Mouse (Mus musculus): ENCODE results near the gene Hacd1. TPM values are rescaled to one million over a fixed set of nuclear protein-coding genes. Genes with fewer than 3 reads are reported as not detected.
A peak's percentile ranks its signal among the peaks of the same experiment; 100 is the strongest.

The Hacd1 gene
- total RNA-seq (2017): 0.53 to 3.6 TPM in 2 of 3 replicates, not detected in the other

DNA sequence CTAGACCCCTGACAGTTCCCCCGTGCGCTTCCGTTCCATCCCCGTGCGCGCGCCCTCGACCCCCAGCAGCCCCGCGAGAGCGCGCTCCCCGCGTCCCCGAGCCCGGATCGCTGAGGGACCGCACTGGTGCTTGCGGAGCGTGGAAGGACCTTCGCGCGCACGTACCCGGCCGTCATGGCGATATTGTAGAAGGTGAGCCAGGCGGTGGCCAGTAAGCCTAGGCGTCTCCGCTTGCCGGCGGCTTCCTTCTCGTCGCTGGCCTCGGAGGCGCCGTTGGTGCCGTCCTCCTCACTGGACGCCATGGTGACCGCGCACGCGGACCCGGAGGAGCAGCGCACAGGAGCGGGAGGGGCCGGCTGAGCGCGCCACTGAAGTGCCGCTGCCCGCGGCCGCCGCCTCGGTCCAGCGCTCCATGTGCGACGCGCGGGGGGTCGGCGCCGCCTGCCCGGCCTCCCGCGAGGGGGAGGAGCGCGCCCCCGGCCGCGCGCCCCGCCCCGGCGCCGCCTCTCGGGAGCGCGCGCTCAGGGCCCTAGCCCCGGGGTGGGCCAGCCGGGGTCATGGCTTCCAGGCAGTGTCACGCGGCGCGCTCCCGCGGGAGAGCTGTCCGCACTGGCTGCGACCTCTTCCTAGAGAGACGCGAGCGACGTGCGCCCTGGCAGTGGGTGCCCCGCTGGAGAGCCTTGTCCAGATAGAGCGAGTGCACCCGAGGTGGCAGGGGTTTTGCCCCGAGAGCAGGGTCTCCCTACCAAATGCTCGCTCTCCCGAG lies at the start of gene Hacd1:
Gene Hacd1 (minus strand): TSS at position 570 of the 766 bp plus-strand sequence.
- ATAC-seq (replicated peaks; ENCODE audit: insufficient number of reproducible peaks, low FRiP score, low TSS enrichment, poor library complexity, severe bottlenecking): peak; percentile 17; the same call in 1 of the 2 replicates

DNA sequence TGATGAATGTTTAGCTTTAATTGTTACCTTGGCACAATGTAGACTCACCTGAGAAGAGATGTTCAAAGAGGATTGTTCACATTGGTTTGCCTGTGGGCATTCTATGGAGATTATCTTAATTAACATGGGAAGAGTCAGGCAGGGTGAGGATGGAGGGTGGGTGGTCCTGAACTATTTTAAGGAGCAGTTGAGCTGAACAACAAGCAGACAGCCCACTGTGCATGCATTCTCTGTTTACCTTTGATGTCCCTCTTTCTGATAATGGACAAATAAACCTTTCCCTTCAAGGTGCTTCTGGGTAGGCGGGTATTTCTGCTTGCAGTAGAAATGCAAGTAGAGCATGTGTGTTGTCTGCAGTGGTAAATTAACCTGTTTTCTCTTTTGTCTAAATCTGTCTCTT lies 48.0 kb upstream of the Hacd1 start:
- ATAC-seq (replicated peaks; ENCODE audit: insufficient number of reproducible peaks, low FRiP score, low TSS enrichment, poor library complexity, severe bottlenecking): no peak

DNA sequence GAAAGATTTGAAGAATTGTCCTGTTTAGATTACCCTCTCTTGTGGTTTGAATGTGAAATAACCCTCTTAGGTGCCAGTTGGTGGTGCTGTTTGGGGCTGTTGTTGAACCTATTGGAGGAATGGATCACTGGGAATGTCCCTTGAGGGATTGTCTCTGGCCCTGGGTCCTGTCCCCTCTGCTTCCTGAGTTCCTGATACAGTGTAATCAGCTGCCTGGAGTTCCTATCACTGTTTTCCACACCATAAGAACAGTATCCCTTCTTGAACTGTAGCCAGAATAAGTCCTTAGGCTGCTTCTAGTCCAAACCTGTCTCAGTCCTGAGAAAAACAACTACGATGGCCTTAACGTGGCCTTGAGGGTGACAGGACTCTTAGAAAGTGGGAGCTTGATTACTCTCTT lies 46.7 kb upstream of the Hacd1 start:
- ATAC-seq (replicated peaks; ENCODE audit: insufficient number of reproducible peaks, low FRiP score, low TSS enrichment, poor library complexity, severe bottlenecking): no peak

DNA sequence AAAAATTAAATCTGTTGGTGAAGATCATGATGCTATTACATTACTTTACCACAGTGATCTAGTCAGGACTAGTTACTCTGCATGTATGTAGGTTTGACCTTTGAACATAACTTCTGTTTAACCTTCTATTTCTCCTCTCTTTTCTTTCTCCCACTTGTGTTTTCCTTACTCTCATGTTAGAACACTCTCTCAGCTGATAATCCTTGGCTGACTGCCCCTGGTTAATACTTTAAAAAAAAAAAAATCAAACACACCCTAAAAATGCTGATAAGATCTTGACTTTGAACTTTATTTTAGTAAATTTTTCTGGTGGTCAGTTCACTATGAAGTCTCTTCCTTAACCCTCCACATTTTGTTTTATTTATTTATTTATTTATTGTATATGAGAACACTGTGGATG lies 44.6 kb upstream of the Hacd1 start:
- ATAC-seq (replicated peaks; ENCODE audit: insufficient number of reproducible peaks, low FRiP score, low TSS enrichment, poor library complexity, severe bottlenecking): no peak

DNA sequence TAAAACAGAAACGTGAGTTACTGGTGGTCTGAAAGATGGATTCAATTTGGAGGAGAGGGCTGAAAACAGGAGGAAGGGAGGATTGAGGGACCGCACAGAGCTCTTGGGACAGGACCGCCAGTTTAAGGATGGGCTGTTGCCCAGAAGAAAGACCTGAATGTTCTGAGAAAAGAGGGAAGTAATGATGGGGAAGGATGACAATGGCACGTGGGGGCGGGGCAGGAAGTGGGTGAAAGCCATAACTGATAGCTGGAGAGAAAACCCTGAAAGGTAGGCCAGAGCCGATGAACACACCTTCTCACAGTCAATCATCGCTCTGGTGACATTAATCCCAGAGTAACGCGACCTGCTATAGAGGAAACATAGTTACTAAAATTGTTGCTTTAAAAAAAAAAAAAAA lies 22.6 kb upstream of the Hacd1 start:
- 0 out of 2 replicates have a peak, but pooled peaks have one; percentile 10 for ATAC-seq (replicated peaks; ENCODE audit: insufficient number of reproducible peaks, low FRiP score, low TSS enrichment, poor library complexity, severe bottlenecking)

DNA sequence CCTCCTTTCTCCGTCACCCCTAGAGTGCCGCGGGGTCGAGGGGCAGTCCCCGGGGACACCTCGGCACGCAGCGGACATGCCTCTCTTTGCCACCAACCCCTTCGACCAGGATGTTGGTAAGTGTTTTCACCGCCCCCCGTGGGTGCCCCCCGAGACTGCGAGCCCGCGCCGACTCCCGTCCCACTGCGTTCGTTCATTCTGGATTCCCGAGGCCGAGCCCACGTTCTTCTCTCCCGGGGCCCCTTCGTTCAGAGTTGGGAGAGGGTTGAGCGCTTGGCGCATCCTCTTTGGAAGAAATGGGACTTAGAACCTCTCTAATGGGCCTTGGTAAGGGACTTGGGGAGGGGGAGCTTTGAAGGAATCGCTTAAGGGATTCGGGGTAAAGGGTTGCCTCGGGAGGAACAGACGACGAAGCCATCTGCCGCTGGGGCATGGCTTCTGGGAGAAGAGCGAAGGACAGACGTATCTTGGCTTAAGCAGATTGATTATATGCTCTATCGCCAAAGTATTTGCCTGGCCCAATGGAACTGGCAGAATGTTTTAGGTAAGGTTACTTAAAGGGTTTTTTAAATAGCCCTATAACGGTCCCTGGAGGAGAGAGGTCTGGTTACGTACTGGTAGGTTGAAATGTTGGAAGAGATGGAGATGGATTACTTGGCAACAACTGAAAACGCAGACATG lies 18.4 kb upstream of the Hacd1 start:
- ATAC-seq (replicated peaks; ENCODE audit: insufficient number of reproducible peaks, low FRiP score, low TSS enrichment, poor library complexity, severe bottlenecking): no peak

DNA sequence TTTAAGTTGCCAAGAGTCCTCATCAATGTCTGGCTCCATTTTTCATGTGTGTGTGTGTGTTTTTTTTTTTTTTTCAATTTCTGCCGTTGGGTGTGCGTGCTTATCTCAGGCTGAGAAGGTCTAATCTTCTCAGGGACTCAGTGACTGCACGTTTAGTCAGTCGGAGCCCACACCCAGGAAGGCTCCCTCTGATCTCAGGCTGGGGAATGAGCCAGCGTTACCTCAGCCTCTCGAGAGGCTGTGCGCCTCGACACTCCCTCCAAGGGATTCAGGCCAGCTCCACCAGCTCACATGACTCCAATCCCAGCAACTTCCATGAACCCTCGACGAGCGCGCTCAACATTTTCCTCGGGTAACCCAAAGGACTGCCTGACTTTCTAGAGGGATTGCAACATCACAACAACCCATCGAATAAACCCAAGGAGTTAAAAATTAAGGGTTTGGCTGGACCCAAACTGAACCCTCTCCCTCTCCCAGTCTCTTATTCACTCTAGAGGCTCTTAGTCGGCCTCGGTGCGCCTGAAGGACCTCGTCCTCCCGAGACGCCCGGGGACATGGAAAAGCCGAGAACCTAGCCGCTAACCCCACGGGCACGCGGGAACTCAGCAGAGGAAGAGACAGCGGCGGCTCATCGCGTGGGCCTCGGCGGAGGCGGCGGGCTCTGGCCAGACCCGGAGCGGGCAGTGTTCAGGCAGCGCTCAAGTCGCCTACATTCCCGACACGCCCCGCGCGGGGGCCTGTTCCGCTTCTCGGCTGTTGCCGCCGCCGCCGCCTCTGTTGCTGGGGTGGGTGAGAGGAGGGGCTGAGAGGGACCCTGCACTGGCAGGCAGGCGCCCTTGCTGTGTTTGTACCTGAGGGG lies 17.7 kb upstream of the Hacd1 start, which contains the start of gene Stam:
Gene Stam (plus strand): TSS at position 737 of the 859 bp plus-strand sequence.
- ATAC-seq (replicated peaks; ENCODE audit: insufficient number of reproducible peaks, low FRiP score, low TSS enrichment, poor library complexity, severe bottlenecking): peak; percentile 77

DNA sequence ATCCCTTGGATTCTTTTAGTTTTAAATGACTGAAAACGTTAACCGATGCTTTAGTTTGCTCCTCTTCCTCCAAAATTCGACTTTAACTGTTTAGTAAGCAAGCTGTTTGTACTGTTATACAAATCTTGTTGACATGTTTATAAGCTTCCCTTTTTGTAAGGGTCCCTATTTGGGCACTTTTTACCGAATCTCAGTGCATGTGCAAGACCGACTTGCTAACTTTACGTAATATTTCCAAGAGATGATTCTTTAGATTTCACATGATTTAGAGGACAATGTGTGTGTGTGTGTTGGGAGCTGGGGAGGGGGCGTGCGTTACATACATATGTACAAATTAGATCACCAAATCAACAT lies 17.1 kb upstream of the Hacd1 start:
- ATAC-seq (replicated peaks; ENCODE audit: insufficient number of reproducible peaks, low FRiP score, low TSS enrichment, poor library complexity, severe bottlenecking): no peak

DNA sequence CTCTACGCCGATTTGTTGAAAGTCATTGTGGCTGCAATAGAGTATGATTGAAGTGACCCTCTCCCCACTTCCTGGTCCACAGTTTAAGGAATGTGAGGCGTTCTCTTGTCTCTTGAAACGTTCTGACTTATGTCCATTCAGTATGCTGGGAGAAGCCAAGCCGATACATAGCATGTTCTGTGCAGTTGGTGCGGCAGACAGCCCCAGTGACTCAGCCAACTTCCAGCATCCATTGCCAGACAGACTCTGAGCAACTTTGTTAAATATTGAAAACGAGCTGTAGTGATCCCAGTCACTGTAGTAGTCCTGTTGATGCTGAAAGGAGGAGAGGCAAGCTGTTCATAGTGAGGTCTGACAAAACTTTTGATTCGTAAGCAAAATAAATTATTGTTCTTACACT lies 14.5 kb upstream of the Hacd1 start:
- ATAC-seq (replicated peaks; ENCODE audit: insufficient number of reproducible peaks, low FRiP score, low TSS enrichment, poor library complexity, severe bottlenecking): no peak

DNA sequence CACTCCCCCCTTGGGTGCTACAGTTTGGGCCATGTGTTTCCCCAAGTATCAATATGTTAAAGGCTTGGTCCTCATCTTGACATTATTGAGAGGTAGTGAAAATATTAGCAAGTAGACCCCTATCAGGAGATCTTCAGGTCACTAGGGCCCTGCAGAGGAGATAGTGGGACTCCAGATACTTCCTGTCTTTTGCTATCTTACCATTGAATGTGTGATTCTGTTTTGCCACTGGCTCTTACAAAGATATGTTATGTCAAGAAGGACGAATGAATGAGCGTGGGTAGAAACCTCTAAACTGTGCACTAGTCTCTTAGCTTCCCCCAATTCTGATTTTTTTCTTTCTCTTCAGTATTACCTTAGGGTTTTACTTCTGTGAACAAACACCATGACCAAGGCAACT lies 13.1 kb upstream of the Hacd1 start:
- ATAC-seq (replicated peaks; ENCODE audit: insufficient number of reproducible peaks, low FRiP score, low TSS enrichment, poor library complexity, severe bottlenecking): no peak

DNA sequence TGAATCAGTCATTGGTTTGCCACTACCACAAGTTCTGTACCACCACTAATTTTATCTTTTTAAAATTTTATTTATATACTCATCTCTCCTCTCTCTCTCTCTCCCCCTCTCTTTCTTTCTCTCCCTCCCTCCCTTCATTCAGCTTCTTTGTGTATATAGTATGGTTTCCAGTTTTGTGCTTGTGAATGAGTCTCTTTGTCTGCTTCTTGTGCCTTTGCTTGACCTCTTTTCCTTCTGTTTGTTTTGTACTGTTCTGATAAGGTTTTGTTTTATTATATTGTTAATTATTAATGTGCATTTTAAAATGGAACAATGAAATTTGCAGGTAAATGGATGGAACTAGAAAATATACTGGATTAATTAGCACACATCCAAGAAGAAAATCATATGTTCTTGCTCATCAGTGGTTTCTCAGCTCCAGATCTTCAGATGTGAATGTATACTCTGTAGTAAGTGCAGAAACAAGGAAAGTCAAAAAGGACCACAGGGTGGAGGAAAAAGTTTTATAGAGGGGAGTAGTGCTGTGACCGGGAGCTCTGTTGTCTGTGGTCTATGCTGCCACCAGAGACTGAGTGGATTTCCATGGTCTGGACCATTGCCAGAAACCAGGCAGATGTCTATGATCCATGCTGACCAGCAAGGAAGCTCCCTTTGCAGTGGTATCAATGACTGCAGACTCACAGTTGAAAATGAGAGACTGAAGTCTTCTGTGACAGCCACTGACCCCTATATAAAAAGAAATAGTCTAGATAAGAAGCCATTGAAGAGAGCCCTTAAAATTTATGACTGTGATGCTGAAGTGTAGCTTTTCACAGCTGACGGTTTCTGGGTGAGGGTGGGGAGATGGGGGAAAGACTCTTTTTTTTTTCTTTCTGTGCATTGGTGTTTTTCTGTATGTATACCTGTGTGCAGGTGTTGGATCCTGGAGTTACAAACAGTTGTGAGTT lies 10.0 kb upstream of the Hacd1 start:
- no peak for ATAC-seq (replicated peaks; ENCODE audit: insufficient number of reproducible peaks, low FRiP score, low TSS enrichment, poor library complexity, severe bottlenecking)

DNA sequence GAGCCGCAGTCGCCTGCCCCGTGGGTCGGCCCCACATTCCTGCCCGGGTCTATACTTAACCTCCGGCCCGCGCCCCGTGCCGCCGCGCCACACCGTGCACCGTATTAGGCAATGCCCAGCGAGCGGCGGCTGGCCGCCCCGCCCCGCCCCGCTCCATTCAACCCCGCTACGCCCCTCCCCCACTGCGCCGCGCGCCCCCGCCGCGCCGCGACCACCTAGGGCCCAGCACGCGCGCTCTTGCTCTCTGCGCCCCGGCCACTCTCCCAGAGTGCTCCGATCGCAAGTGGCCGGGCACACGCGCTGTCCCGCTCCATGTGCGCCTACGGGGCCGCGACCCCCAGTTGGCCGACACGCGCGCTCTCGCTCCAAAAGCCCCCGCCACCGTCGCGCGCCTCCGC lies 768 bp downstream of the Hacd1 start:
- ATAC-seq (replicated peaks; ENCODE audit: insufficient number of reproducible peaks, low FRiP score, low TSS enrichment, poor library complexity, severe bottlenecking): no peak

DNA sequence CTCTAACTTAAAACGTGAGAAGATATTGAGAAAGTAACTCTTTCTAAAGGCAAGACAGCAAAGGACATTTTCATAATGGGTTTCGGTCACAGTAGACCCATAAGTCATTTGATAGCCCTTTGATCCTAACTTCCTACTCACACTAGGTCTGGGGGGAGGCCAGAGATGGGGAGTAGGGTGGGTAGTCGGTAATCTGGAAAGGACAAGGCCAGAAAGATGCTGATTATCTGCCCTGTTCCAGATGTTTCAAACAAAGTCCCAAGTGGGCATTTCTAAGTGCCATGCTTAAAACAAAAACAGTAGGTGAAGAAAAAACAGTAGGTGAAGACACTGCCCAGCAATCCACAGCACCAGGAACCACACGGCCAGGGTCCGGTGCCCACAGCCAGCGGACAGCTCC lies 1.2 kb downstream of the Hacd1 start:
- ATAC-seq (replicated peaks; ENCODE audit: insufficient number of reproducible peaks, low FRiP score, low TSS enrichment, poor library complexity, severe bottlenecking): no peak

DNA sequence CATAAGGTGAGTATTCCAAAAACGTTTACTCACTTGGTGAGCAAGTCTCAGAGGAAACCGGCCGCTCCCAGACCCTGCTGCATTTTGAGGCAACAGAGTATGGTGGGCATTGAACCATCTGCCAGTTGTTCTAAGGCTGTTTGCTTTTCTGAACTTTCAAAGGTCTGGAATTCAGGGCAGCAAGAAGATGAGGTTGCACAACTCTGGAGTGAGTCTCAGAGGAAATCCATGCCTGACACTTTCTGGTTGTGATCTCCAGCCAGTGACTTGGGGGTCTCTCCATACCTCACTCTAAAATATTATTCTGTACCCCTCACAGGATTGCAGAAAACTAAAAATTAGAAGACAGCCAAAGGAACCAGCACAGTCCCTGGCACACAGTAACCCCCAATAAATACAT lies 1.8 kb downstream of the Hacd1 start:
- ATAC-seq (replicated peaks; ENCODE audit: insufficient number of reproducible peaks, low FRiP score, low TSS enrichment, poor library complexity, severe bottlenecking): no peak

DNA sequence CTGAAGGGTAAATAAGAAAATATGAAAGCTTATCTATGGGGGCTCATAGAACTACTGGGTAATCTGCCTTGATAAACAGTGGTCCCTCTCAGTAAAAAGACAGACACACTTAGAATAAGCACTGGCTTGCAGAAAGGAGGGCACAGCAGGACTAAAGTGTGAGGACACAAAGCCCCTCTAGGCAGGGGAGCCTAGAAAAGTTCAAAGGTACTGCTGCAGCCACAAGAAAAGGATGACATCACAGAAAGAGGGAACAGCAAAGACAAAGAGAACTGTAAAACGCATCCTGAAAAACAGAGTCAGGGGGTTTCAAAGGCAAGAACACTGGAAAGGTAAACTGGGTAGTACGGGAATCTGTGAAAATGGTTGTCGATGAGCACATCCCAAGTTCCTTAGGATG lies 2.3 kb downstream of the Hacd1 start:
- no peak for ATAC-seq (replicated peaks; ENCODE audit: insufficient number of reproducible peaks, low FRiP score, low TSS enrichment, poor library complexity, severe bottlenecking)

DNA sequence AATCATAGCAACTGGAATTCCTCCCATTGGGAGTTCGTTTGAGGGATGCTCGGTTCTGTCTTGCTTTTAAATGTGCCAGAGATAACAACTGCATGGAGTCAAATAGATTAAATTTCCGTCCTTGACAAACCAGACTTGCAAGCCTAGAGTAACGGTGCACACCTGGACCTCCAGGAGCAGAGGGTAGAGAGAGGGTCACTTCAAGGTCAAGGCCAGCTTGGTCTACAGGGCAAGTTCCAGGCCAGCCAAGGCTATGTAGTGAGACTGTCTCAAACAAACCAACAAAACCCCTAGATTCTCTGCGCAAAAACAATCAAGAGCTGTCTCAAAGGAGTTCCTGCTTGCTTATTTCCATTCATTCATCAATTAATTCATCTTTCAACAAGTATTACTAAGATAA lies 7.1 kb downstream of the Hacd1 start:
- no peak for ATAC-seq (replicated peaks; ENCODE audit: insufficient number of reproducible peaks, low FRiP score, low TSS enrichment, poor library complexity, severe bottlenecking)

DNA sequence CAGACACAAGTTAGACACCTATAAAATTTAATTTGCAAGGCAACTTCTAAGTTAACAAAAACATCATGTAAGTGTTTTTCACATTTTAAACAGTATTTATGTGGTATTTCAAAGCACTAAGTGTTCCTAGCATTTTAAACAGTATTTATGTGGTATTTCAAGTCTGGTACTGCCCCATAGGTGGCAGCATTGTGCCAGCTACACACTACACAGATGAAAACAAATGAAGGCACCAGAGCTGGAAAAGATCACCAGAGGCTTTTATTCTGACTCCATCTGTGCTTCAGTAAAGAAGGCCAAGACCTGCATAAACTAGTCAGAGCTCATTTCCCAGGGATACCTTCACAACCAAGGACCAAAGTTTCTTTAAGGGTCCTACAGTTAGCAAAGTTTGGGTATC lies 7.6 kb downstream of the Hacd1 start:
- peak; percentile 76; the same call in 1 of the 2 replicates for ATAC-seq (replicated peaks; ENCODE audit: insufficient number of reproducible peaks, low FRiP score, low TSS enrichment, poor library complexity, severe bottlenecking)

DNA sequence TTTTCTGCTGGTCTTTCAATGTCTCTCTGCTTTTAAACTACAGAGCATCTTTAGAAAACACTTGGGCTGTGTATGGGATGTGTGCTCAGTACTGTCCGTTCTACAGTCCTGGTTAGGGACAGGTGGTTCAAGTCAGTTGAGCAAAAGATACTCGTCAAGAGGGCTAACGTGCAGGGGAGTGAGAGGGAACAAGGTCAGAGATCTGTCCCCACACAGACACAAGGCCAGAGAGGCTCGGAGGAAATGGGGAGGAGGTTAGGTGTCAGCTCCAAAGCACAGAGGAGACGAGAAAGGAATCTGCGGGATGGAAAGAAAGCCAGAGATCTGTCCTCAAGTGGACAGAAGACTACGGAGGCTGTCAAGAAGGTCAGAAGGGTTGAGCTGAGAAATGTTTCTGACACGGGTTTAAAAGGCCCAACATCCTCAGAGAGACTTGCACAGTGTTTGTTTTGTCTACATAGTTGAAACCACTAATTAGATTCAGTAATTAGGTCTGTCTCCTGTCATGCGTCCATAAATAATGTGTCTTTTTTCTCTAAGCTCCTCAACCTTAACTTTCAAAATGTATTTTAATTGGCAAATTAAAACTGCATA lies 12.3 kb downstream of the Hacd1 start:
- no peak for ATAC-seq (replicated peaks; ENCODE audit: insufficient number of reproducible peaks, low FRiP score, low TSS enrichment, poor library complexity, severe bottlenecking)
